Mouse (Mus musculus) lung, postnatal 14 days (tissue): Measurements from ENCODE around the gene Dgkg.

Experiments
- DNase-seq: peaks from one replicate; pipeline ENCODE4 v3.0.0; 2021

The Dgkg gene

GRCm38 (mm10) chr16:22431335-22431734 lies 225.7 kb downstream of the Dgkg start:
- DNase-seq, result no peak

GRCm38 (mm10) chr16:22430211-22430951 lies 226.6 kb downstream of the Dgkg start:
- peak; percentile 27 for DNase-seq

GRCm38 (mm10) chr16:22429377-22429776 lies 227.6 kb downstream of the Dgkg start:
- no peak for DNase-seq

- peak; percentile 80 for DNase-seq
Observed at GRCm38 (mm10) chr16:22428853-22429341, 228.1 kb downstream of the Dgkg start.

- no peak for DNase-seq
Observed at GRCm38 (mm10) chr16:22426866-22427265, 230.2 kb downstream of the Dgkg start.

- no peak for DNase-seq
Observed at GRCm38 (mm10) chr16:22422256-22422655, 234.8 kb downstream of the Dgkg start.
